Mouse (Mus musculus) midbrain, embryonic 16.5 days (tissue): ENCODE results near the gene Naa35. TPM values are rescaled to one million over a fixed set of nuclear protein-coding genes. Genes with fewer than 3 reads are reported as not detected.
"Not testable (repeated sequence)": the region's sequence is repeated elsewhere in the genome, so short reads cannot be mapped to it uniquely, and the experiment has no call there.

ENCODE experiments used
- ATAC-seq: fragments of 200-750 bp; cut with Nextera tagmentation; 2 replicates; pipeline ENCODE4 v1.8.0; 2017; ENCODE audit warnings: moderate TSS enrichment
- H3K27ac ChIP-seq: fragments of 300-500 bp; sonication (generic); 2 replicates; pipeline ENCODE4 v1.5.1; 2014; ENCODE audit warnings: mild to moderate bottlenecking, low read length, mixed read lengths
- H3K27me3 ChIP-seq: fragments of 300-500 bp; sonication (generic); 2 replicates; pipeline ENCODE4 v1.6.1; 2014; ENCODE audit warnings: low read depth, low read length, mixed read lengths; ENCODE audit not compliant: control insufficient read depth, insufficient read depth
- H3K36me3 ChIP-seq: fragments of 300-500 bp; sonication (generic); 2 replicates; pipeline ENCODE4 v1.6.1; 2014; ENCODE audit warnings: mild to moderate bottlenecking, low read length, moderate library complexity, mixed read lengths; ENCODE audit not compliant: control insufficient read depth, insufficient read depth
- H3K4me1 ChIP-seq: fragments of 300-500 bp; sonication (generic); 2 replicates; pipeline ENCODE4 v1.6.1; 2014; ENCODE audit warnings: mild to moderate bottlenecking, low read length, mixed read lengths; ENCODE audit not compliant: control insufficient read depth, insufficient read depth
- H3K4me2 ChIP-seq: fragments of 300-500 bp; sonication (generic); 2 replicates; pipeline ENCODE4 v1.6.1; 2014; ENCODE audit warnings: mild to moderate bottlenecking, low read length, mixed read lengths
- H3K4me3 ChIP-seq: fragments of 300-500 bp; sonication (generic); 2 replicates; pipeline ENCODE4 v1.5.1; 2014; ENCODE audit warnings: low read depth, mild to moderate bottlenecking, low read length, moderate library complexity, mixed read lengths
- H3K9ac ChIP-seq: fragments of 300-500 bp; sonication (generic); 2 replicates; pipeline ENCODE4 v1.6.1; 2014; ENCODE audit warnings: low read depth, low read length, mixed read lengths
- H3K9me3 ChIP-seq: fragments of 300-500 bp; sonication (generic); replicated peaks from 2 replicates; pipeline ENCODE4 v1.6.1; 2014; ENCODE audit warnings: mild to moderate bottlenecking, low read length, mixed read lengths; ENCODE audit not compliant: control insufficient read depth, poor library complexity, severe bottlenecking
- WGBS: fragments of 180-500 bp; shearing (Covaris S2); extraction: QIAGEN DNeasy Blood & Tissue Kit; methylation state at CpG from one replicate; pipeline ENCODE4 v1.1.7; 2014; 5-methylcytosine and 5-hydroxymethylcytosine counted together
- polyA plus RNA-seq: library from polyadenylated mRNA; unstranded; fragments of >200 nt; fragmentation: Nextera tagmentation; extraction: Ambion mirVana; gene quantifications from 2 replicates; pipeline ENCODE4 v1.2.1, GENCODE M21; 2015

The Naa35 gene
- polyA plus RNA-seq, 1 experiment from 2014 or later, result 148 TPM

DNA sequence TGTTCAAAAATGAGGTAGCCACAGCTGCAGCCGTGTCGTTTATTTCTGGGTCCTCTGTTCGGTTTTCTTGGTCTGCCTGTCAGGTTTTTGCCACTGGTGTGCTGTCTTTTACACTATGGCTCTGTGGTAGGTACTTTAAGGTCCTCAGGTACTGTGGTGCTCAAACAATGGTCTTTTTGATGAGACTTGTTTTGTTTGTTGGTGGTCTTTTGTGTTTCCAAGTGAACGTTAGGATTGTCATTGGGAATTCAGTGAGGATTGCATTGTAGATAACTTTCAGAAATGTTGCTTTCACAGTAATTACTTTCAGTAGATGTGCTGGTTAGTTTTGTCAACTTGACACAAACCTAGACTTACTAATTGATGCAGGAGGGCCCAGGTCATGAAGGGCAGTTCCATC, 4.6 kb downstream of the Naa35 start:
- ATAC-seq, result no peak
- H3K36me3 ChIP-seq, result peaks cover 21% of the 10 kb centered on the region
- H3K4me1 ChIP-seq, result peaks cover 27% of the 10 kb centered on the region
- no peak overlapping the region for H3K4me2 ChIP-seq
- 83% methylated on average over 4 of the region's 4 CpGs for WGBS
- H3K9me3 ChIP-seq, result no peaks in the 10 kb centered on the region
- no peak overlapping the region for H3K27ac ChIP-seq
- H3K4me3 ChIP-seq, result no peak overlapping the region
- H3K9ac ChIP-seq, result no peak overlapping the region
- no peaks in the 10 kb centered on the region for H3K27me3 ChIP-seq

DNA sequence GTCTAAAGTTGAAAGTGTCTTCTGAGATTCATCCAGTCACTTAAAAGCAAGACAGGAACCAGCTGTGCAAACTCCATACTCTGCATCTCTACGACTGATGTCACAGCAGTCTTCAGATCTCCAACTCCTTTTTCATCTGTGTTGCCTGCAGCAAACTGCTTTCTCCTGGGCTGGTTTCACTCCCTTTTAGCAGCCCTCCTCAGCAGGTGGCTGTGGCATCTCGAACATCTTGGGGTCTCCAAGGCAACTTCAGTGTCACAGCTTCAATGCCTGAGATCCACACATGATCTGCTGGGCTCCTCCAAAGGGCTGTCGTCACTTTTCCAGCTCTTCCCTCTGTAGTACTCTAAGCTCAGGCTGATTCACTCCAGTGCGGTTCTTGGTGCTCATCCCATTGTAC, 5.6 kb downstream of the Naa35 start:
- no peaks in the 10 kb centered on the region for H3K27me3 ChIP-seq
- WGBS, result 88% methylated on average over 4 of the region's 4 CpGs
- H3K9ac ChIP-seq, result no peak overlapping the region
- H3K9me3 ChIP-seq, result no peaks in the 10 kb centered on the region
- no peak overlapping the region for H3K27ac ChIP-seq
- H3K4me1 ChIP-seq, result peaks cover 27% of the 10 kb centered on the region
- H3K36me3 ChIP-seq, result peaks cover 21% of the 10 kb centered on the region
- no peak for ATAC-seq
- H3K4me2 ChIP-seq, result no peak overlapping the region
- H3K4me3 ChIP-seq, result no peak overlapping the region

DNA sequence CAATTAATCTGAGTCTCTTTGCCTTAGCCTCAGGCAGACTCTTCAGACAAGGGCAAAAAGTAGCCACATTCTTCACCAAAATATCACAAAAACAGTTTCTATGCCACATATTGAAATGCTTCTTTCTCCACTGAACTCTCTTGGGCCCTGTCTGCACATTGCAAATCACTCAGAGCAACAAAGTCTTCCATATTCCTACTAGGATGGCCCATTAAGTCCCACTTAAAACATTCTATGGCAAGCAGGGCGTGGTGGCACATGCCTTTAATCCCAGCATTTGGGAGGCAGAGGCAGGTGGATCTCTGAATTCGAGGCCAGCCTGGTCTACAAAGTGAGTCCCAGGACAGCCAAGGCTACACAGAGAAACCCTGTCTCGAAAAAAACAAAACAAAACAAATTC, 7.0 kb downstream of the Naa35 start:
- Histone ChIP-seq H3K4me1 (peaks cover 15% of the 10 kb centered on the region), H3K36me3 (peaks cover 28% of the 10 kb centered on the region)
- 90% methylated on average over 3 of the region's 3 CpGs for WGBS
- H3K4me3 ChIP-seq, H3K27ac ChIP-seq, H3K9ac ChIP-seq, H3K4me2 ChIP-seq, H3K9me3 ChIP-seq, ATAC-seq, H3K27me3 ChIP-seq: not testable (repeated sequence)

DNA sequence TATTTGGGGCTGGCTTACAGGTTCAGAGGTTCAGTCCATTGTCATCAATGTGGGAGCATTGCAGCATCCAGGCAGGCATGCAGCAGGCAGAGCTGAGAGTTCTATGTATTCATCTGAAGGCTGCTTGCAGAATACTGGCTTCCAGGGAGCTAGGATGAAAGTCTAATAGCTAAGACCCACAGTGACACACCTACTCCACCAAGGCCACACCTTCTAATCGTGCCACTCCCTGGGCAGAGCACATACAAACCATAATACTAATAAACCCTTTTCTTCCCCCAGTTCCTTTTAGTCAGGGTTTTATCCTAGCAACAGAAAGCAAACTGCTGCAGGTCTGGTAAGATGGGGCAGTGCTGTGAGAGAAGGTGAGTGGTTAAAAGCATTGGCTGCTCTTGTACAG, 7.6 kb downstream of the Naa35 start:
- no peak for ATAC-seq
- Histone ChIP-seq H3K4me1 (peaks cover 9% of the 10 kb centered on the region), H3K36me3 (peaks cover 29% of the 10 kb centered on the region), H3K27me3 (no peaks in the 10 kb centered on the region), H3K9me3 (no peaks in the 10 kb centered on the region), H3K27ac (no peak overlapping the region), H3K4me2 (no peak overlapping the region), H3K4me3 (no peak overlapping the region), H3K9ac (no peak overlapping the region)
- WGBS, result 96% methylated on average over 1 of the region's 1 CpGs

DNA sequence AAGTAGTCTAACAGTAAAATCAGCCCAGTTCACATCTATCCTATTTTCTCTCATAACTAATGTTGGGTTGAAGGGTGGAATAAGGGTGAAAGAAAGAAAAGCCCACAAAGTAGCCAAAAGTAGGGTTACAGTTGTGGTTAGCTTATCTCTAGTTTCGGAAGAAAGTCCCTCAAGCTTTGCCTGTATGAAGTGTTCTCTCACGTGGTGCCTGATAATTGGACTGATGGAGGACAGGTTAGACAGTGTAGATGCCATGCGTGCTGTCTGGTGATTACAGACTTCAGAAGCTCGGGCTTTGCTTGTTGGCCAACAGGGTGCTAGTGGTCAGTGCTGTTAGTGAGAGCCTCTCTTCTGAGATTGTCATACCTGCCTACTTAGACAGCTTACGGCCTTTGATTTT, 18.0 kb downstream of the Naa35 start:
- Histone ChIP-seq H3K4me2 (no peak overlapping the region), H3K9ac (no peak overlapping the region), H3K4me3 (no peak overlapping the region), H3K4me1 (no peaks in the 10 kb centered on the region), H3K9me3 (no peaks in the 10 kb centered on the region), H3K36me3 (peaks cover 43% of the 10 kb centered on the region), H3K27ac (no peak overlapping the region), H3K27me3 (no peaks in the 10 kb centered on the region)
- no peak for ATAC-seq
- 95% methylated on average over 5 of the region's 5 CpGs for WGBS

DNA sequence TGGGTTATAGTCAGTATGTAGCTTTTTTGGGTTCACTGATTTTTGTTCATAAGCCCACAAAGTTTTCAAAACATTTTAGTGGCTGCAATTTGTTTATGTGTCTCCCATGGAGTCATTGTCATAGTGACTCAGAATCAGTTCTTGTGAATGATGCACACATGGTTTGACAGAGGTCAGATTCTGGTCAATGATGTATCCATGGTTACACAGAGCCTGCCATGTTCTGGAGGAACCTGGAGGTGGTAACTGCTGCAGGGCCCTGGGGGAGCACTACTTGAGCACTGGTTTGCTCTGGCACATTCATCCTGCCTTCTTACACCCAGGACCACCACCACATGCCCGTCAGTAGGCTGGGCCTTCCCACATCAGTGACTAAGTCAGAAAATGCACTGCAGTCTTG, 19.5 kb downstream of the Naa35 start:
- WGBS, result 100% methylated on average over 1 of the region's 1 CpGs
- no peaks in the 10 kb centered on the region for H3K27me3 ChIP-seq
- H3K4me3 ChIP-seq, result no peak overlapping the region
- no peak for ATAC-seq
- no peaks in the 10 kb centered on the region for H3K4me1 ChIP-seq
- H3K9ac ChIP-seq, result no peak overlapping the region
- H3K9me3 ChIP-seq, result no peaks in the 10 kb centered on the region
- H3K4me2 ChIP-seq, result no peak overlapping the region
- H3K36me3 ChIP-seq, result peaks cover 46% of the 10 kb centered on the region
- H3K27ac ChIP-seq, result no peak overlapping the region

DNA sequence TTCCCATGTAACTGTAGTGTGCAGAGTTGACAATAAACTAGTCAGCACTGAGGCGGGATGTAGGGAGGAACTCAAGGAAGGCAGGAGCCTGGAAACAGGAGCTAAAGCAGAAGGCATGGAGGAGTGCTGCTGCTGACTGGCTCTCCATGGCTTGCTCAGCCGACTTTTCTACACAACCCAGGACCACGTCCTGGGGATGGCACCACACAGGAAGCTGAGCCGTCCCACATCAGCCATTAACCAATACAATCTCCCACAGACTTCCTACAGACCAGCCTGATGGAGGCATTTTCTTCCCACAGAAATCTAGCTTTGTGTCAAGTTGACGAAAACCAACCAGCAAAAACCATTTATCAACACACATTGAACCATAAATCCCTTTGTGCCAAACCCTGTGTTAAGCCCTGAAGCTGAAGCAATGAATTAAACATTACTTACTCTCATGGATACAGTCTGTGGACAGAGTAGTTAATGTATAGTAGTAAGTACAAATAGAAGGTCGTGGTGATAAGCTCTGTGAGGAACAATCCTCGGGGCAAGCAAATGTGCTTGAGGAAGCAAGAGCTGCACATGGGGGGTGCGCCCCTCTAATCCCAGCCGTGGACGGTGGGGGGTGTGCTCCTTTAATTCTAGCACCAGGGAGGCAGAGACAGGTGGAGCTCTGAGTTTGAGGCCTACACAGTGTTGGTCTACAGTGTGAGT, 20.3 kb downstream of the Naa35 start:
- ATAC-seq, result no peak
- Histone ChIP-seq H3K4me2 (no peak overlapping the region), H3K4me3 (no peak overlapping the region), H3K9ac (no peak overlapping the region), H3K9me3 (no peaks in the 10 kb centered on the region), H3K36me3 (peaks cover 40% of the 10 kb centered on the region), H3K4me1 (no peaks in the 10 kb centered on the region), H3K27me3 (no peaks in the 10 kb centered on the region), H3K27ac (no peak overlapping the region)
- WGBS, result 86% methylated on average over 10 of the region's 10 CpGs

DNA sequence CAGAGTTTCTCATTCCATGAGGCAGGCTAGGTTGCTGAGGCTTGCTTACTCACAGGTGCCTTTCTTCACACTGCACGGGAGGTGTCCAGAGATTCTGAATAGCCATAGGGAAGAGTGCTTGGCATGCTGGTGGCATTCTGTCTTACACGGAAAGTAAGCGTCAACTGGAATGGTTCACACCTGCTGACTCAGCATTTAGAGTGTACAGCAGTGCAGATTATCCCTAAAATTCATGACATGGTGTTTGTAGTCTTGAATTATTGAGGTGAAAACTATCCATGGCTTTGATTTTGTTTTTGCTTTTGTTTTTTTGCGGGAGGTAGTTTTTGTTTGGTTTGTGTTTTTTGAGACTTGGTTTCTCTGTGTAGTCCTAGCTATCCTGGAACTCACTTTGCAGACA, 24.8 kb downstream of the Naa35 start:
- Histone ChIP-seq H3K27me3 (no peaks in the 10 kb centered on the region), H3K9me3 (no peaks in the 10 kb centered on the region), H3K4me3 (no peak overlapping the region), H3K9ac (no peak overlapping the region), H3K4me1 (no peaks in the 10 kb centered on the region), H3K27ac (no peak overlapping the region), H3K4me2 (no peak overlapping the region), H3K36me3 (peaks cover 28% of the 10 kb centered on the region)
- 91% methylated on average over 4 of the region's 4 CpGs for WGBS
- no peak for ATAC-seq

DNA sequence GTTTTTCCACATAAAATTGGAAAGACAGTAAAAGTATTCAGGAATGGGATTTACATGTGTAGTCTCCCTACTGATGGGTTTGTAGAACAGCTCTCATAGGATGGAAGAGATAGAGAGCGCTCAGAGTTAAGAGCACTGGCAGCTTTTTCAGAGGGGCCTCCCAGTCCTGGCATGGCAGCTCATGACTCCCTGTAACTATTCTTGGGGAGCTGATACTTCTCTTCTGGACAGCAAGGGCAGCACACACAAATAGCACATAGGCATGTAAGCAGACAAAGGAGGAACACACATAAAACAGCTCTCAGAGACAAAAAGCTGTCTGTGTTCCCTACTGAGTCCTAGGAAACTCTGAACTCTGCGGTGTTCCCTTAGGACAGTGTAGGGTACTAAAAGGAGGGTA, 25.4 kb downstream of the Naa35 start:
- no peak for ATAC-seq
- H3K4me1 ChIP-seq, result no peaks in the 10 kb centered on the region
- H3K36me3 ChIP-seq, result peaks cover 29% of the 10 kb centered on the region
- no peaks in the 10 kb centered on the region for H3K27me3 ChIP-seq
- H3K27ac ChIP-seq, result no peak overlapping the region
- no peak overlapping the region for H3K9ac ChIP-seq
- no peak overlapping the region for H3K4me2 ChIP-seq
- H3K9me3 ChIP-seq, result no peaks in the 10 kb centered on the region
- H3K4me3 ChIP-seq, result no peak overlapping the region
- WGBS, result 100% methylated on average over 2 of the region's 2 CpGs
